Comparison of ENCODE assay signal across 9 mouse cellular contexts in the genomic region with DNA sequence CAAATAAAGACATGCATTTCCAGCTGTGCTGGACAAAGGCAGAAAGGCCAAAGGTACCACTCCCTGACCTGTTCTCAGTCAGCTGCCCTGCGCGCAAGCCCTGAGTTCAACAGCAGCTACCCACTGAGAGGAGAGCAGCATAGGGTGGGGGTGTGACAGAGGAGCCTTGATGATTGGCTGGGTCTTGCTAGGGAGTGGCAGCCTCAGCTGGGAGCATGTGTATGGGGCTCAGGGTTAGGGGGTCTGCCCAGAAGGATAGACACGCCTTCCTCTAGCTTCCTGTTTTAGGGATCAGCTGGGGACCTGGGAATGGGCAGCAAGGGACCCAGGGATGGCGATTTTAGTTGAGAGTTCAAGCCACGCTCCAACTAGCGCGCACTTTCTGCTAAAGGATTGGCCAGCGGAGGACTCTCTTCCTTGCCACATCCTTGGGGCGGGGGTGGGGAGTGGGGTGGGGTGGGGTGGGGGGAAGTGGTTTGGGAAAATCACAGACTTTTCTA.
A peak's percentile ranks its signal among the peaks of the same experiment; 100 is the strongest.
DNase-seq lines count a peak whose midpoint lies in the region; ATAC-seq and TF ChIP-seq lines count a peak whose summit lies in the region.
"Had no signal": no experiment of that assay in that cellular context is flagged by ENCODE, and none has a peak within 500 bp of the region (broad histone marks: within the 10 kb centered on the region; RNA-seq: fewer than 3 reads in every experiment).

No protein-coding gene starts in this region.

- ATAC-seq in kidney, embryonic 16.5 days (ENCODE audit: low FRiP score, low TSS enrichment) = peak; percentile 71
- ATAC-seq in limb, embryonic 14.5 days (ENCODE audit: low FRiP score, low read depth) = peak; percentile 63
- ATAC-seq in activated CD4-positive, CD25-positive, alpha-beta regulatory T cell, adult 4 months = no peak

- WGBS in kidney, embryonic 16.5 days = 9% methylated on average over 9 of the region's 9 CpGs
- 3% methylated on average over 9 of the region's 9 CpGs for WGBS in forebrain, embryonic 10.5 days
- WGBS in limb, embryonic 14.5 days = 6% methylated on average over 9 of the region's 9 CpGs

- H3K4me2 ChIP-seq in kidney, embryonic 16.5 days (replicated peaks; ENCODE audit: low read depth, low read length) = peak overlapping the region; percentile 59
- peak overlapping the region; percentile 69 for H3K4me2 ChIP-seq in limb, embryonic 14.5 days (replicated peaks; ENCODE audit: low read depth, low read length, severe bottlenecking)

- DNase-seq in kidney, adult 18-20 months = no peak
- peak; percentile 59 for DNase-seq in forebrain, embryonic 10.5 days (ENCODE audit: extremely low spot score, low spot score)
- DNase-seq in limb, embryonic 14.5 days (ENCODE audit: low spot score) = peak; percentile 36
- DNase-seq in retina, embryonic 14.5 days (ENCODE audit: low spot score) = peak; percentile 59
- no peak for DNase-seq in adrenal gland, adult 8-10 months
- no peak for DNase-seq in ovary, postnatal 36 days (ENCODE audit: low spot score)

- peak overlapping the region; percentile 55 for H3K4me3 ChIP-seq in kidney, embryonic 16.5 days (ENCODE audit: low read length)
- H3K4me3 ChIP-seq in forebrain, embryonic 10.5 days = peak overlapping the region; percentile 59
- H3K4me3 ChIP-seq in limb, embryonic 14.5 days (replicated peaks; ENCODE audit: low read length) = peak overlapping the region; percentile 56

- H3K36me3 ChIP-seq in kidney, embryonic 16.5 days (ENCODE audit: insufficient read depth, low read length) = no peaks in the 10 kb centered on the region
- peaks cover 15% of the 10 kb centered on the region for H3K36me3 ChIP-seq in forebrain, embryonic 10.5 days (replicated peaks)
- peaks cover 4% of the 10 kb centered on the region; the same call in 1 of the 2 replicates for H3K36me3 ChIP-seq in limb, embryonic 14.5 days (ENCODE audit: control insufficient read depth, insufficient read depth, low read length)

- peak overlapping the region; percentile 70 for H3K9ac ChIP-seq in kidney, embryonic 16.5 days (replicated peaks; ENCODE audit: low read length)
- peak overlapping the region; percentile 75 for H3K9ac ChIP-seq in limb, embryonic 14.5 days (ENCODE audit: low read depth, low read length, severe bottlenecking)
- H3K9ac ChIP-seq: liver, embryonic 14.5 days had no signal

- H3K4me1 ChIP-seq in kidney, embryonic 16.5 days (ENCODE audit: insufficient read depth, low read length) = peaks cover 52% of the 10 kb centered on the region
- peaks cover 60% of the 10 kb centered on the region for H3K4me1 ChIP-seq in forebrain, embryonic 10.5 days
- H3K4me1 ChIP-seq in limb, embryonic 14.5 days (ENCODE audit: control insufficient read depth, insufficient read depth, low read length) = peaks cover 36% of the 10 kb centered on the region

- no peaks in the 10 kb centered on the region for H3K27me3 ChIP-seq in kidney, embryonic 16.5 days (ENCODE audit: insufficient read depth, low read length)
- H3K27me3 ChIP-seq in forebrain, embryonic 10.5 days (ENCODE audit: poor library complexity, severe bottlenecking) = peaks cover 9% of the 10 kb centered on the region
- H3K27me3 ChIP-seq in limb, embryonic 14.5 days (ENCODE audit: control insufficient read depth, insufficient read depth, low read length) = no peaks in the 10 kb centered on the region

- H3K9me3 ChIP-seq in kidney, embryonic 16.5 days (ENCODE audit: low read length) = no peaks in the 10 kb centered on the region
- H3K9me3 ChIP-seq in forebrain, embryonic 10.5 days = no peaks in the 10 kb centered on the region
- no peaks in the 10 kb centered on the region for H3K9me3 ChIP-seq in limb, embryonic 14.5 days (ENCODE audit: control insufficient read depth, low read length)

- H3K27ac ChIP-seq in kidney, embryonic 16.5 days (ENCODE audit: low read length) = peak overlapping the region; percentile 51
- peak overlapping the region; percentile 86 for H3K27ac ChIP-seq in forebrain, embryonic 10.5 days
- H3K27ac ChIP-seq in limb, embryonic 14.5 days (replicated peaks; ENCODE audit: low read depth, low read length) = peak overlapping the region; percentile 55; the same call in 1 of the 2 replicates
- H3K27ac ChIP-seq: liver, embryonic 14.5 days had no signal

- TF ChIP-seq POLR2A in limb, embryonic 14.5 days (IDR thresholded peaks at IDR 0.05; ENCODE audit: borderline replicate concordance, extremely low read depth, insufficient read depth, insufficient read length) = no peak

Comparison
In these comparisons a context has a peak if more than half of its experiments do, and no peak if none do; other contexts are left out.
1. DNase-seq: peak in forebrain, embryonic 10.5 days (single experiment), limb, embryonic 14.5 days (single experiment) and retina, embryonic 14.5 days (single experiment); none in kidney, adult 18-20 months (single experiment), adrenal gland, adult 8-10 months (single experiment) and ovary, postnatal 36 days (single experiment).
2. Peak in every context shown above with its lines, with median percentiles within 50 percentile points of each other: H3K27ac ChIP-seq and H3K4me3 ChIP-seq.